In genomic region chr1:118687726-118688125, GRCm38 (mm10) we compare ENCODE assay signal across 37 mouse cellular contexts. TPM values are rescaled to one million over a fixed set of nuclear protein-coding genes. Genes with fewer than 3 reads are reported as not detected.
"Had no signal": no experiment of that assay in that cellular context is flagged by ENCODE, and none has a peak within 500 bp of the region (broad histone marks: within the 10 kb centered on the region; RNA-seq: fewer than 3 reads in every experiment).

No protein-coding gene starts in this region.

- H3K27me3 ChIP-seq: limb, embryonic 12.5 days; limb, embryonic 13.5 days; limb, embryonic 15.5 days; liver, embryonic 12.5 days; liver, embryonic 13.5 days; liver, embryonic 15.5 days; lung, embryonic 15.5 days; megakaryocyte, embryonic 14.5 days; midbrain, embryonic 12.5 days; midbrain, embryonic 13.5 days; midbrain, embryonic 15.5 days; neural tube, embryonic 12.5 days; neural tube, embryonic 13.5 days had no signal

- H3K27ac ChIP-seq: limb, embryonic 10.5 days; limb, embryonic 12.5 days; limb, embryonic 13.5 days; limb, embryonic 15.5 days; liver, embryonic 12.5 days; liver, embryonic 13.5 days; liver, embryonic 14.5 days; liver, embryonic 15.5 days; lung, embryonic 15.5 days; macrophage; midbrain, embryonic 10.5 days; midbrain, embryonic 12.5 days; midbrain, embryonic 13.5 days; midbrain, embryonic 15.5 days; neural tube, embryonic 12.5 days; neural tube, embryonic 13.5 days had no signal

- H3K4me3 ChIP-seq: limb, embryonic 10.5 days; limb, embryonic 12.5 days; limb, embryonic 13.5 days; limb, embryonic 15.5 days; liver, embryonic 12.5 days; liver, embryonic 13.5 days; liver, embryonic 15.5 days; lung, embryonic 15.5 days; megakaryocyte, embryonic 14.5 days; midbrain, embryonic 10.5 days; midbrain, embryonic 12.5 days; midbrain, embryonic 13.5 days; midbrain, embryonic 15.5 days; myocyte; neural tube, embryonic 12.5 days; neural tube, embryonic 13.5 days had no signal

- H3K4me2 ChIP-seq: limb, embryonic 12.5 days; limb, embryonic 13.5 days; limb, embryonic 15.5 days; liver, embryonic 11.5 days; liver, embryonic 12.5 days; liver, embryonic 13.5 days; liver, embryonic 15.5 days; lung, embryonic 14.5 days; lung, embryonic 15.5 days; midbrain, embryonic 11.5 days; midbrain, embryonic 12.5 days; midbrain, embryonic 13.5 days; midbrain, embryonic 15.5 days; neural tube, embryonic 12.5 days; neural tube, embryonic 13.5 days had no signal

- H3K4me1 ChIP-seq: limb, embryonic 13.5 days; limb, embryonic 15.5 days; liver, embryonic 12.5 days; liver, embryonic 13.5 days; liver, embryonic 15.5 days; lung, embryonic 15.5 days; megakaryocyte, embryonic 14.5 days; midbrain, embryonic 12.5 days; midbrain, embryonic 13.5 days; midbrain, embryonic 15.5 days; neural tube, embryonic 12.5 days; neural tube, embryonic 13.5 days had no signal

- DNase-seq: left cerebral cortex, postnatal 4 days; liver; liver, embryonic 13.5 days; liver, postnatal 0 days; lung, adult 18-20 months; lung, adult 2 months; lung, embryonic 14.5 days; lung, postnatal 10 days; lung, postnatal 14 days; lung, postnatal 36 days; lung, postnatal 4 days; midbrain, embryonic 14.5 days had no signal

- H3K9ac ChIP-seq: limb, embryonic 12.5 days; limb, embryonic 13.5 days; limb, embryonic 15.5 days; liver, embryonic 12.5 days; liver, embryonic 13.5 days; liver, embryonic 14.5 days; liver, embryonic 15.5 days; liver, postnatal 0 days; lung, embryonic 14.5 days; lung, embryonic 15.5 days; midbrain, embryonic 12.5 days; midbrain, embryonic 13.5 days; midbrain, embryonic 15.5 days; neural tube, embryonic 12.5 days; neural tube, embryonic 13.5 days had no signal

- H3K36me3 ChIP-seq: limb, embryonic 10.5 days; limb, embryonic 12.5 days; limb, embryonic 13.5 days; limb, embryonic 15.5 days; liver, embryonic 12.5 days; liver, embryonic 13.5 days; liver, embryonic 15.5 days; lung, embryonic 15.5 days; midbrain, embryonic 10.5 days; midbrain, embryonic 12.5 days; midbrain, embryonic 13.5 days; midbrain, embryonic 15.5 days; neural tube, embryonic 12.5 days; neural tube, embryonic 13.5 days had no signal

- ATAC-seq: liver, embryonic 12.5 days; liver, postnatal 0 days; lung, postnatal 0 days; midbrain, embryonic 13.5 days; midbrain, embryonic 15.5 days; midbrain, embryonic 16.5 days had no signal

- H3K9me3 ChIP-seq: limb, embryonic 10.5 days; limb, embryonic 12.5 days; limb, embryonic 13.5 days; limb, embryonic 15.5 days; liver, embryonic 12.5 days; liver, embryonic 13.5 days; liver, embryonic 15.5 days; lung, embryonic 15.5 days; megakaryocyte, embryonic 14.5 days; midbrain, embryonic 10.5 days; midbrain, embryonic 12.5 days; midbrain, embryonic 13.5 days; midbrain, embryonic 15.5 days; neural tube, embryonic 12.5 days; neural tube, embryonic 13.5 days had no signal

RNA-seq across cellular contexts. Expression of gene Tfcp2l1, which starts 60.0 kb away (rescaled TPM):
- total RNA-seq: megakaryocyte progenitor cell, adult 5-6 weeks; megakaryocyte, adult 5-6 weeks; megakaryocyte-erythroid progenitor cell, adult 5-6 weeks; monocyte, adult 5-6 weeks had no signal
